14 mouse cellular contexts compared by ENCODE assay signal in genomic region chr12:17721058-17721457, GRCm38 (mm10). TPM values are rescaled to one million over a fixed set of nuclear protein-coding genes. Genes with fewer than 3 reads are reported as not detected.
DNase-seq lines count a peak whose midpoint lies in the region; ATAC-seq and TF ChIP-seq lines count a peak whose summit lies in the region.
"Had no signal": no experiment of that assay in that cellular context is flagged by ENCODE, and none has a peak within 500 bp of the region (broad histone marks: within the 10 kb centered on the region; RNA-seq: fewer than 3 reads in every experiment).

No protein-coding gene starts in this region.

- H3K27ac ChIP-seq in heart, embryonic 12.5 days (ENCODE audit: poor library complexity, severe bottlenecking), result no peak overlapping the region
- H3K27ac ChIP-seq in midbrain, postnatal 0 days (ENCODE audit: low read depth, low read length), result no peak overlapping the region
- H3K27ac ChIP-seq in midbrain, embryonic 10.5 days (replicated peaks), result no peak overlapping the region
- H3K27ac ChIP-seq: forebrain, embryonic 10.5 days; heart, adult 2 months; midbrain, embryonic 15.5 days had no signal

- H3K9ac ChIP-seq in heart, embryonic 12.5 days, result no peak overlapping the region
- H3K9ac ChIP-seq in midbrain, postnatal 0 days (replicated peaks; ENCODE audit: low read length, poor library complexity, severe bottlenecking), result no peak overlapping the region
- H3K9ac ChIP-seq: lung, embryonic 14.5 days; midbrain, embryonic 15.5 days had no signal

- intact Hi-C loops in heart, postnatal 10 days (cut with DNase I), result no loop called here

- no peak for ATAC-seq in heart, embryonic 12.5 days (ENCODE audit: insufficient number of reproducible peaks, low FRiP score)
- no peak for ATAC-seq in midbrain, postnatal 0 days (ENCODE audit: low FRiP score)
- peak; percentile 61 for ATAC-seq in Patski
- ATAC-seq: CD4-positive, CD25-positive, alpha-beta regulatory T cell, adult 4 months; midbrain, embryonic 15.5 days had no signal

- no peaks in the 10 kb centered on the region for H3K36me3 ChIP-seq in heart, embryonic 12.5 days
- no peaks in the 10 kb centered on the region for H3K36me3 ChIP-seq in midbrain, postnatal 0 days (ENCODE audit: insufficient read depth, low read length)
- no peaks in the 10 kb centered on the region for H3K36me3 ChIP-seq in midbrain, embryonic 10.5 days
- H3K36me3 ChIP-seq: midbrain, embryonic 15.5 days had no signal

- H3K4me2 ChIP-seq in heart, embryonic 12.5 days, result no peak overlapping the region
- H3K4me2 ChIP-seq in midbrain, postnatal 0 days (ENCODE audit: low read depth, low read length, poor library complexity, severe bottlenecking), result no peak overlapping the region
- H3K4me2 ChIP-seq: lung, embryonic 14.5 days; midbrain, embryonic 15.5 days had no signal

- no peaks in the 10 kb centered on the region for H3K9me3 ChIP-seq in heart, embryonic 12.5 days (replicated peaks)
- H3K9me3 ChIP-seq in midbrain, postnatal 0 days (ENCODE audit: low read length), result no peaks in the 10 kb centered on the region
- no peaks in the 10 kb centered on the region for H3K9me3 ChIP-seq in midbrain, embryonic 10.5 days (replicated peaks)
- H3K9me3 ChIP-seq: forebrain, embryonic 10.5 days; midbrain, embryonic 15.5 days had no signal

- TF ChIP-seq CTCF in midbrain, postnatal 0 days (IDR thresholded peaks at IDR 0.05), result no peak
- no peak for TF ChIP-seq CTCF in Patski (IDR thresholded peaks at IDR 0.05)

- CTCF ChIA-PET in Patski (lab: Charles Lee), result interaction anchor here (1.1 kb wide), 1 partner anchor 11 kb away, joined by 4 read pairs; no protein-coding TSS in a partner anchor

- POLR2A ChIA-PET in Patski (lab: Charles Lee), result interaction anchor here (0.7 to 1.5 kb wide), 2 partner anchors 25 to 30 kb away, joined by 3 read pairs; no protein-coding TSS in a partner anchor

- in situ Hi-C loops in Patski (cut with MboI; ENCODE audit: low pct_unique_long_range_greater_than_20kb), result no loop called here

- DNase-seq in heart, postnatal 10 days, result peak; percentile 49 to 56
- DNase-seq in midbrain, postnatal 0 days (ENCODE audit: low spot score), result peak; percentile 42
- DNase-seq in midbrain, embryonic 10.5 days (ENCODE audit: low spot score), result no peak
- DNase-seq in Patski (ENCODE audit: low read depth, low spot score), result no peak
- DNase-seq in cerebellum, adult 9-11 months, result peak; percentile 74
- no peak for DNase-seq in spleen, adult 18-20 months
- DNase-seq in embryo, embryonic 10.5 days (ENCODE audit: low spot score), result no peak
- DNase-seq: heart, adult 2 months; heart, postnatal 36 days; lung, embryonic 14.5 days had no signal

- peaks cover 31% of the 10 kb centered on the region for H3K4me1 ChIP-seq in heart, embryonic 12.5 days (replicated peaks)
- H3K4me1 ChIP-seq in midbrain, postnatal 0 days (ENCODE audit: insufficient read depth, low read length), result no peaks in the 10 kb centered on the region
- H3K4me1 ChIP-seq in midbrain, embryonic 10.5 days, result peaks cover 30% of the 10 kb centered on the region
- H3K4me1 ChIP-seq: midbrain, embryonic 15.5 days had no signal

- H3K27me3 ChIP-seq in heart, embryonic 12.5 days (replicated peaks), result no peaks in the 10 kb centered on the region
- H3K27me3 ChIP-seq in midbrain, postnatal 0 days (ENCODE audit: insufficient read depth, low read length), result no peaks in the 10 kb centered on the region
- no peaks in the 10 kb centered on the region for H3K27me3 ChIP-seq in midbrain, embryonic 10.5 days (ENCODE audit: low read depth, poor library complexity, severe bottlenecking)
- H3K27me3 ChIP-seq in Patski, result no peaks in the 10 kb centered on the region
- H3K27me3 ChIP-seq: midbrain, embryonic 15.5 days had no signal

- no peak overlapping the region for H3K4me3 ChIP-seq in heart, embryonic 12.5 days
- no peak overlapping the region for H3K4me3 ChIP-seq in midbrain, postnatal 0 days (ENCODE audit: low read depth, low read length)
- no peak overlapping the region for H3K4me3 ChIP-seq in midbrain, embryonic 10.5 days
- H3K4me3 ChIP-seq: forebrain, embryonic 10.5 days; heart, adult 2 months; midbrain, embryonic 15.5 days had no signal

RNA-seq across cellular contexts. Expression of gene Hpcal1, which starts 30.4 kb away (rescaled TPM):
- total RNA-seq in heart, postnatal 10 days (2021), result 10 to 100 TPM; 22.7 to 31.7 TPM
- polyA plus RNA-seq in heart, embryonic 12.5 days (2016; fragmentation: Nextera tagmentation; extraction: Ambion mirVana), result 19.9 and 22.1 TPM in 2 replicates
- 75.0 and 94.0 TPM in 2 replicates for total RNA-seq in midbrain, postnatal 0 days (2014; rRNA removed)
- 139 and 149 TPM in 2 replicates for polyA plus RNA-seq in midbrain, postnatal 0 days (2015; fragmentation: Nextera tagmentation; extraction: Ambion mirVana)
- polyA plus RNA-seq in midbrain, embryonic 10.5 days (2016; fragmentation: Nextera tagmentation; extraction: Ambion mirVana), result 41.0 and 41.9 TPM in 2 replicates
- 39.5 TPM for polyA plus RNA-seq in Patski (2021)

Comparison
In these comparisons a context has a peak if more than half of its experiments do, and no peak if none do; other contexts are left out.
1. DNase-seq: peak in heart, postnatal 10 days (2 of 2), midbrain, postnatal 0 days (single experiment) and cerebellum, adult 9-11 months (single experiment); none in midbrain, embryonic 10.5 days (single experiment), Patski (single experiment), spleen, adult 18-20 months (0 of 2) and embryo, embryonic 10.5 days (single experiment).